Mouse (Mus musculus): ENCODE measurements around the gene 1700011M02Rik.
"Not testable (repeated sequence)": the region's sequence is repeated elsewhere in the genome, so short reads cannot be mapped to it uniquely, and the experiment has no call there.

1700011M02Rik gene

DNA sequence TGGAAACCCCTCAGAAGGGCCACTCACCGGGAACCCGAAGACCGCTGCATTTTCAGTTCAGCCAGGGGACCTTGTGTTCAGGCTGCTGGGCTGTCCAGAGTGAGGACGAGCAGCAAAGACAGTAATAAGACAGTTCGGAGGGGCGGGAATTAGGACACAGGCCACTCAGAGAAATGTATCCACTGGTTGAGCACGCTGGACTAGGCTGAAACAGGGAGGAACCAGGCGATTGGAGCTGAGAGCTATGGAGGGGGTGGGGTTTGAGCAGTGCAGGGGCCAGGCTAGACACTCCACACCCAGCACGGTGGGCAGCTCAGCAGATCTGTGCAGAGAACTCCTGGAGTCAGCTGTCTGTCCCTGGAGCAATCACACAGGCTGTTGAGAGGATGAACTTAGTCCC, at the start of gene 1700011M02Rik, which contains the start of gene Dmrtc1a:
1700011M02Rik (plus strand) TSS at position 319 of the 400 bp plus-strand sequence.
Dmrtc1a (minus strand) TSS at position 101 of the 400 bp plus-strand sequence.
- in situ Hi-C loops (cut with MboI; ENCODE audit: low pct_unique_long_range_greater_than_20kb in 1 of 2, low sequenced_read_pairs in 2 of 2, unreplicated experiment in 1 of 2) = not testable (repeated sequence)

DNA sequence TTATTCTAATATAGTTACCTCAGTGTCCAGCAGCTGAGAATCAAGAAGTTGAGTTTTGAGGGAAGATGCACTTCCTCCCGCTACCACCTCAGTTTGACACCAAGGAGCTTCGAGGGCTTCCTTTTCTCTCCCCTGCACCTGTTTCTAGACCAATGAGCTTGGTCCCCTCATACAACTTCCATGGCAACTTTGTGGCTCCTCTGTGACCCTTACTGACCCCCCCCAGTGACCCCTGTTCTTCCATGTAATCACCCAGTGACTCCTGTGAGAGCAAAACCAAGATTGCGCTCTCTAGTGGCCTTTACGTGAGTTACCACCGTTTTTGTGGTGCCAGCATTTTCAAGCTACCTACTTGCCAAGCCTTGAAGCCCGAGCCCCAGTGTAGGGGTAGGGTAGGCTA, 40.8 kb upstream of the 1700011M02Rik start, which contains the start of gene 1700031F05Rik:
1700031F05Rik (minus strand) TSS at position 101 of the 400 bp plus-strand sequence.
- in situ Hi-C loops (cut with MboI; ENCODE audit: low pct_unique_long_range_greater_than_20kb in 1 of 2, low sequenced_read_pairs in 2 of 2, unreplicated experiment in 1 of 2) = no loop called here

GRCm38 (mm10) chrX:102914823-102915222, 6.1 kb downstream of the 1700011M02Rik start:
- in situ Hi-C loops (cut with MboI; ENCODE audit: low pct_unique_long_range_greater_than_20kb in 1 of 2, low sequenced_read_pairs in 2 of 2, unreplicated experiment in 1 of 2) = not testable (repeated sequence)

DNA sequence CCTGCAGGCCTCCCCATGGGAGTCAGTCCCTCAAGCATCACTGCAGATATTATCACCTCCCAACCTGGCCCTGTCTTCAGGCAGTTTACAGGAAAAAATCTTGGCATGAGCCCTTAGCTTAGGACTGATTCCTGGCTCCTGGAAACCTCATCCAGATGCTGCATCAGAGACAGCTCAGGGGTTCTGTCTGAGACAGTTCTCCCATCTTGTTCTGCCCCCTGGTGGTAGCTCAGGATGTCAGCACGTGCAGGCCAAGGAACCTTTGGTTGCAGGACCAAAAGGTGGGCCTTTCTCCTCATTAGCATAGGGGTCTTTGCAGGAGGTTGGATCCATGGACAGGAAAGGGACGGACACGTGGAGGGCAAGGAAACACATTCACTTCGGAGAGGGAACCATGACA, 18.0 kb downstream of the 1700011M02Rik start:
- in situ Hi-C loops (cut with MboI; ENCODE audit: low pct_unique_long_range_greater_than_20kb in 1 of 2, low sequenced_read_pairs in 2 of 2, unreplicated experiment in 1 of 2) = not testable (repeated sequence)

GRCm38 (mm10) chrX:102928072-102928471, 19.4 kb downstream of the 1700011M02Rik start, which contains the start of gene 1700018G05Rik:
1700018G05Rik (plus strand) TSS chrX:102928372.
- in situ Hi-C loops (cut with MboI; ENCODE audit: low pct_unique_long_range_greater_than_20kb in 1 of 2, low sequenced_read_pairs in 2 of 2, unreplicated experiment in 1 of 2) = not testable (repeated sequence)

- in situ Hi-C loops (cut with MboI; ENCODE audit: low pct_unique_long_range_greater_than_20kb in 1 of 2, low sequenced_read_pairs in 2 of 2, unreplicated experiment in 1 of 2) = no loop called here
Measured at GRCm38 (mm10) chrX:102932992-102933570, 24.4 kb downstream of the 1700011M02Rik start.

GRCm38 (mm10) chrX:102933571-102934394, 25.1 kb downstream of the 1700011M02Rik start:
- in situ Hi-C loops (cut with MboI; ENCODE audit: low pct_unique_long_range_greater_than_20kb in 1 of 2, low sequenced_read_pairs in 2 of 2, unreplicated experiment in 1 of 2) = no loop called here

DNA sequence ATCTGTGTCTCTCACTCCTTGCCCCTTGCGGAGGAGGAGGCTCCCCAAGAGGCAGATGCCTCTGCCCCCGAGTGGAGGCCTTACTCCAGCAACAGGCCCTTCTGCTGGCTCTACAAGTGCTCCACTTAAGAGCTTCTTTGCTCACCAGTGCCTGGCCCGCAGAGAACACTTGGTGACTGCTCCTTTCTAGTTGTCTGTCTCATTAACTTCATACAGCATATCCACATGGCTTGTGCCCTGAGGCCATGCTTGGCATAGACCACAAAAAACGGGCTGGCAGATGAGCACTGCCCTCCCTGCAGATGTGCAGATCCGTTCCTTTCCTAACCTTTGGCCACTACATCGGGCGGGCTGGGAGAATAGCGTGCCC, 25.7 kb downstream of the 1700011M02Rik start:
- in situ Hi-C loops (cut with MboI; ENCODE audit: low pct_unique_long_range_greater_than_20kb in 1 of 2, low sequenced_read_pairs in 2 of 2, unreplicated experiment in 1 of 2) = no loop called here

DNA sequence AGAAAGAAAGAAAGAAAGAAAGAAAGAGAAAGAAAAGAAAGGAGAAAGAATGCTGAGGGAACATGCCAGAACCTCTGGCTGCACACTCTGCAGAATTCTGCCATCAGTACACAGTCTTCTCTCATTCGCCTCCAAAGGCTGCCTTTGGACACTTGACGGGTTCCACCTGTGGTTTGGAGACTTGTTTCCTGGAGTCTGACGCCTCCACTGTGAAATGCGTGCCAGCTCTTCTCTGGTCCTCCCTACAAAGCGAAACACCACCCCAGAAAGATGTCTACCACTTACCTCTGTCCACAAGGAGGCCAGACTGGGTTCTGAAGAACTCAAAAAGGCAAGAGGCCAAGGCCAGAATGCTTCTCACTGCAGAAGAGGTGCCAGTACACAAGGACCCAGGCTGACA, 28.0 kb downstream of the 1700011M02Rik start:
- in situ Hi-C loops (cut with MboI; ENCODE audit: low pct_unique_long_range_greater_than_20kb in 1 of 2, low sequenced_read_pairs in 2 of 2, unreplicated experiment in 1 of 2) = no loop called here

DNA sequence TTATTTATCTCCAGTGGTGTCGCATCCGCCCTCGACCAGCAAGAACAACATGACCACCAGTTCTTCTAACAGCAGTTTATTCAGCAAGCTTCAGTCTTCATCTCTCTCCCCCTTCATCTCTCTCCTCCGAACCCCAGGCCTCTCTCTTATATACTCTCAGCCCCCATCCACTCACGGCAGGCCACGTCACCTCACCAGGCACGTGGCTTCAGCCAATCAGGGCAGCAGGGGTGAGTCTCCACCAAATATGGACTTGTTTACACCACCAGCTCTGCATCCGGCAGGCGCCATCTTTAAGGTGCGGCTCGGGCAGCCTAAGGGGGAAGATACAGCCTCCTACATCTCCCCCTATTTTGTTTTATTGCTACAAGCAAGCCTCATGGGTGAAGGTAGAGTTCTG, 41.4 kb downstream of the 1700011M02Rik start:
- in situ Hi-C loops (cut with MboI; ENCODE audit: low pct_unique_long_range_greater_than_20kb in 1 of 2, low sequenced_read_pairs in 2 of 2, unreplicated experiment in 1 of 2) = loop anchor here in 1 of 2 experiments (25.0 kb wide), 1 partner anchor 437 kb away; no protein-coding TSS in a partner anchor

DNA sequence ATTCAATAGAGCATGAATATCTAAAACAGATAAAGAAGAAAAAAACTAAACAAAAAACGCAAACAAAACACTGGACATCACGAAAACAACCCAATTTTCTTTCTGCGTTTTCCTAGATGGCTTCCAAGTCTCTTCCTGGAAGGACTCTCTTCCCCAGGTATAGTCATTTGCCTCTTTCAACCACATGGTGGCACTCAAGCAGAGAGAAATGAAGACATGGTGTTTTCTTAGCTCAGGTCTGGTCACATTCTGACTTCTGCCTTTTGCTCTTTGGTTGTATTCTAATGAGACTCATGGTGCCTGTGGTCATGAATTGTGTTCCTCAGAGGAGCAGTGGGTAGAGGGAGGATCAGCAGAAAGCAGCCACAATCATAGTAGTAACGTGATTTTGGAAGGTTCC, 50.2 kb downstream of the 1700011M02Rik start:
- in situ Hi-C loops (cut with MboI; ENCODE audit: low pct_unique_long_range_greater_than_20kb in 1 of 2, low sequenced_read_pairs in 2 of 2, unreplicated experiment in 1 of 2) = loop anchor here in 1 of 2 experiments (25.0 kb wide), 1 partner anchor 428 kb away; no protein-coding TSS in a partner anchor
